Mouse (Mus musculus) cerebellum, adult 2 months (tissue): Measurements from ENCODE around the gene Rab28.

Experiments used
- CTCF ChIP-seq: fragments of 200-500 bp; IDR thresholded peaks from 2 replicates; pipeline ENCODE4 v1.5.1; 2011; ENCODE audit warnings: low read depth, mild to moderate bottlenecking, control low read depth, low read length, moderate library complexity, borderline replicate concordance; ENCODE audit not compliant: insufficient read depth
- POLR2A ChIP-seq: fragments of 200-500 bp; IDR thresholded peaks from 2 replicates; pipeline ENCODE4 v1.6.1; 2011; ENCODE audit warnings: low read length, control low read depth, borderline replicate concordance; ENCODE audit not compliant: insufficient read depth

DNA sequence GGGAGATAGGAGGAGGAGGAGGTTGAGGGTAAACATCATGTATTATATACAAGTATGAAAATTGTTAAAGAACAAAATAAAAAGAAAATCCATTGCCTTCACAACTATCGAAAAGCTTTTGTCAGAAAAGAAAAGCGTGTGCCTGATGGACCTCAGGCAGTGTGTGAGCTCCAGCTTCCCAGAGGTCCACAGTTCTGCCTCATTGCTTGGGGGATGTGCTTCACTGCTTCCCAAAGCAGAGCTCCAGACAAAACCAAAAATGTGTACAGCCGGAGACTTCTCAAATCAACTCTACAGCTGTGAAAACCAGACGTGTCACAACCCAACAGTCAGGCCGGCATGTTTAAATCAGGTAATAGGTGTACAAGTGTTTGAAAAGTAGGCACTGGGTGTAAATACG is 17.6 kb upstream of the Rab28 start:
- TF ChIP-seq CTCF (no peak), POLR2A (no peak)
